Mouse (Mus musculus) C2C12 (cell line): Measurements from ENCODE around the gene Gpr146. TPM values are rescaled to one million over a fixed set of nuclear protein-coding genes. Genes with fewer than 3 reads are reported as not detected.

Source experiments
- H3K27me3 ChIP-seq: one replicate; pipeline ENCODE4 v1.6.1; 2011; ENCODE audit not compliant: control insufficient read depth, insufficient read depth, insufficient read length
- H3K36me3 ChIP-seq: one replicate; pipeline ENCODE4 v1.6.1; 2011; ENCODE audit not compliant: control insufficient read depth, insufficient read depth
- H3K4me3 ChIP-seq: one replicate; pipeline ENCODE4 v1.5.1; 2011; ENCODE audit warnings: mild to moderate bottlenecking, control low read depth; ENCODE audit not compliant: poor library complexity, insufficient read depth, severe bottlenecking
- H3K79me2 ChIP-seq: one replicate; pipeline ENCODE4 v1.6.1; 2011; ENCODE audit not compliant: control insufficient read depth, insufficient read depth
- H3K79me3 ChIP-seq: one replicate; pipeline ENCODE4 v1.6.1; 2011; ENCODE audit warnings: low read depth, control low read depth
- H3ac ChIP-seq: one replicate; pipeline ENCODE3; 2011; ENCODE audit warnings: low read depth; ENCODE audit not compliant: control insufficient read depth, insufficient read length
- CEBPB ChIP-seq: IDR thresholded peaks from one replicate; pipeline ENCODE4 v1.6.1; 2011; ENCODE audit warnings: low read depth, mild to moderate bottlenecking, control low read depth, moderate library complexity
- CTCF ChIP-seq: IDR thresholded peaks from one replicate; pipeline ENCODE4 v1.5.1; 2011; ENCODE audit not compliant: control insufficient read depth, insufficient read depth, insufficient read length
- FOSL1 ChIP-seq: IDR thresholded peaks from one replicate; pipeline ENCODE4 v1.8.0; 2011; ENCODE audit warnings: mild to moderate bottlenecking, low read length; ENCODE audit not compliant: poor library complexity, insufficient read depth, severe bottlenecking
- MAX ChIP-seq: IDR thresholded peaks from one replicate; pipeline ENCODE4 v1.6.1; 2011; ENCODE audit warnings: mild to moderate bottlenecking, control low read depth
- MYOD1 ChIP-seq: IDR thresholded peaks from one replicate; pipeline ENCODE4 v1.6.1; 2011; ENCODE audit warnings: low read depth; ENCODE audit not compliant: control insufficient read depth, insufficient read length
- MYOG ChIP-seq: IDR thresholded peaks from one replicate; pipeline ENCODE4 v1.6.1; 2011; ENCODE audit not compliant: control insufficient read depth, insufficient read length; ENCODE audit errors: extremely low read depth
- USF1 ChIP-seq: IDR thresholded peaks from one replicate; pipeline ENCODE4 v1.6.1; 2011; ENCODE audit warnings: low read depth, mild to moderate bottlenecking, control low read depth, moderate library complexity
- polyA plus RNA-seq: library from polyadenylated mRNA; unstranded; fragments of >200 nt; fragmentation: generic; extraction: Trizol; gene quantifications from one replicate; pipeline ENCODE4 v1.2.1, GENCODE M21; 2012; ENCODE audit warnings: missing spikeins

Gpr146 gene
- polyA plus RNA-seq, 1 experiment: 1.7 TPM

DNA sequence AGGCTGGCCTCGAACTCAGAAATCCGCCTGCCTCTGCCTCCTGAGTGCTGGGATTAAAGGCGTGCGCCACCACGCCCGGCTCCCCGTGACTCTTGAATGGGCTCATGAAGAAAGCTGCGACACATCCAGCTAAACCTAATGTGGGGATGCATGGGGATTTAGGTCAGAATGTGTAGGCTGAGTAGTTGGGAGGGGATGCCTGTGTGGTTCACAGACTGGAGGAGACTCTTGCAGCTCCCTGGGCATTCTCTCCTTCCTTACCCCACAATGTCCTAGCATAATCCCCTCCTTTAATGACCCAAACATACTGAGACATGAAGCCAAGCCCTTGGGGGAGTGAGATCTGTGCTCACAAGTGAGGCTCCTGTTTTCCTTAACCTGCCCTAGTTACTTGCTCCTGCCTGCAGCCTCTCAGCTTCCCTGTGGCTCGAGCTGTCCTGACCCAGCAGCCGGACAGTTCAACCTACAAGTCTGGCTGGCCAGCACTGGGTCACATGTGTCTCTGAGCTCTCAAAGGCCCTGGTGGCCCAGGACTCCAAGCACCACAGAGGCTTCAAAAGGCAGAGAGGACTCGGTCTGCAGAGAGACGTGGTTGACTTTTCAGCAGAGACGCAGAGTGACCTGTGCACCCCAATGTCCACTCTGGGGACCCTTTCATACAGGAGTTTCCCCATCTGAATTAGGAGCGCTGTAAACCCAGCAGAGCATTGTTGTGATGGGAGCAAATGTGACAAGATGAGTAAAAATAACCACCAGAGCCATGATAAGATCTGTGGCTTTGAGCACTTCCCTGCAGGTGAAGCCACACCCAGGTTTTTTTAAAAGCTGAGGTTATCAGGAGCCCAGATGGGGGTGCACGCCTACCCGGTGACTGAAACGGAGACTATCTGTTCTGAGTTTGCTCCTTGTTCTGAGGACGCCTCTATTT, 4.4 kb downstream of the Gpr146 start:
- Histone ChIP-seq H3K79me2 (no peaks in the 10 kb centered on the region), H3K4me3 (no peak overlapping the region), H3K36me3 (no peaks in the 10 kb centered on the region), H3K79me3 (no peaks in the 10 kb centered on the region), H3K27me3 (no peaks in the 10 kb centered on the region), H3ac (no peak overlapping the region)
- TF ChIP-seq USF1 (no peak), MYOD1 (no peak), FOSL1 (no peak)

DNA sequence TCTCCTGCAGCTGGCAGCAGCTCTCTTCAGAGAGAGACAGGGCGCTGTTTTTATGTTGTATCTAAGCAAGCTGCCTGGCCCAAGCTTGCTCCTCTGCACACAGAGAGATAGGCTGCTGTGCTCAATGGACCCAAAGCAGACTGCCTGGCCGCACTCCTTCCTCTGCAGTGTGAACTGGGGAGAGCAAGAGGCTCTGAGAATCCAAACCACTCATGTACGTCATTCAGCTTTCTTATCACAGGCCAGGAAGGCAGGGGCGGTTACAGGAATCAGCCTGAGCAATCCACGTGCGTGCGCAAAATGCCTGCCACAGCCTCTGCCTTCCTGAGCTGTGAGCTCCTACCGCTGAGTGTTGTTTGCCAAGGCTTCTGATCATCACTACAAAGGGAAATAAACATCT, 5.3 kb downstream of the Gpr146 start:
- no peak for TF ChIP-seq CTCF
- no peak for TF ChIP-seq CEBPB
- no peak for TF ChIP-seq MAX
- no peaks in the 10 kb centered on the region for H3K36me3 ChIP-seq
- no peak overlapping the region for H3ac ChIP-seq
- H3K79me2 ChIP-seq: no peaks in the 10 kb centered on the region
- H3K79me3 ChIP-seq: no peaks in the 10 kb centered on the region
- no peaks in the 10 kb centered on the region for H3K27me3 ChIP-seq
- H3K4me3 ChIP-seq: no peak overlapping the region

GRCm38 (mm10) chr5:139383234-139383633, 5.7 kb downstream of the Gpr146 start:
- H3K27me3 ChIP-seq: no peaks in the 10 kb centered on the region
- H3K4me3 ChIP-seq: no peak overlapping the region
- TF ChIP-seq CEBPB (no peak), MYOD1 (no peak), MYOG (no peak), CTCF (no peak), FOSL1 (no peak), MAX (no peak), USF1 (no peak)
- no peaks in the 10 kb centered on the region for H3K36me3 ChIP-seq
- no peak overlapping the region for H3ac ChIP-seq
- H3K79me2 ChIP-seq: no peaks in the 10 kb centered on the region
- H3K79me3 ChIP-seq: no peaks in the 10 kb centered on the region

DNA sequence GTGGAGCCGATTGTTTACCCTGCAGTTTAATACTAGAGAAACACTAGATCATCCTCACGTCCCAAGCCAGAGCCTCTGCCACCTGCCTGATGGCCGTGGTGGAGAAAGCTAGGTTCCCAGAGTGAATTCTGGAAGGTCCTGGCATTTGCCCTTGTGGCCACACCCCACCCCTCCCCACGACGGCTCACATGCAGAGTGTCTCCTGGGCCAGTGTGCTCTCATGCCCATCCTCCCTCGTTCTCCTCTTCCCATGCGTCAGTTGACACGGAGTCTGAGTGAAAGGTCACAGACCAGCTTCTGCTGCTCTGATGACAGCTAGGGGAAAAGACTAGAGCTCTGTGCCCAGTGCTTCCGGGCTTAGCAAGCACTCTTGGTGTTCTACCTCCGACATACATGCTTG, 7.0 kb downstream of the Gpr146 start:
- H3K79me2 ChIP-seq: no peaks in the 10 kb centered on the region
- no peak for TF ChIP-seq CTCF
- TF ChIP-seq CEBPB: no peak
- TF ChIP-seq FOSL1: no peak
- no peak for TF ChIP-seq MAX
- no peak for TF ChIP-seq USF1
- no peak for TF ChIP-seq MYOG
- no peak for TF ChIP-seq MYOD1
- no peak overlapping the region for H3ac ChIP-seq
- H3K27me3 ChIP-seq: no peaks in the 10 kb centered on the region
- no peak overlapping the region for H3K4me3 ChIP-seq
- no peaks in the 10 kb centered on the region for H3K36me3 ChIP-seq
- H3K79me3 ChIP-seq: no peaks in the 10 kb centered on the region

DNA sequence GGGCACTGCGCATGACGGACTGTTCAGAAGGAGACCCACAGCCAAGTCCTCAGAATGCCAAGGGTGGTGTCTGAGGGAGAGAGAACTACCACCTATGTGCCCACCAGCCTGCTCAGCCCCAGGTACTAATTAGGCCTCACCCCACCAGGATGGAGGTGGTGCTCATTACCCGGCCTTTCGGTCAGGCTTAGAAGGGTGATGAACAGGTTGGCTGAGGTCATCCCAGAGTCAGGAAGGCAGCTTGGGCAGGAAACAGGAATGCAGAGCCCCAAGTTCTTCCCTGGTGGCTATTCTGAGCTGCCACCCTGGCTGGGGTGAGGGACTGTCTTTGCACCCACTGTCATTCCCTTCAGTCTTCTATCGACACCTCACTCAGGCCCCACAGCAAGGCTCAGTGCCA, 8.6 kb downstream of the Gpr146 start:
- Histone ChIP-seq H3K36me3 (no peaks in the 10 kb centered on the region), H3K79me2 (no peaks in the 10 kb centered on the region), H3ac (no peak overlapping the region), H3K27me3 (no peaks in the 10 kb centered on the region), H3K79me3 (no peaks in the 10 kb centered on the region), H3K4me3 (no peak overlapping the region)
- TF ChIP-seq MYOD1 (no peak), MYOG (no peak), CEBPB (no peak), FOSL1 (no peak)

DNA sequence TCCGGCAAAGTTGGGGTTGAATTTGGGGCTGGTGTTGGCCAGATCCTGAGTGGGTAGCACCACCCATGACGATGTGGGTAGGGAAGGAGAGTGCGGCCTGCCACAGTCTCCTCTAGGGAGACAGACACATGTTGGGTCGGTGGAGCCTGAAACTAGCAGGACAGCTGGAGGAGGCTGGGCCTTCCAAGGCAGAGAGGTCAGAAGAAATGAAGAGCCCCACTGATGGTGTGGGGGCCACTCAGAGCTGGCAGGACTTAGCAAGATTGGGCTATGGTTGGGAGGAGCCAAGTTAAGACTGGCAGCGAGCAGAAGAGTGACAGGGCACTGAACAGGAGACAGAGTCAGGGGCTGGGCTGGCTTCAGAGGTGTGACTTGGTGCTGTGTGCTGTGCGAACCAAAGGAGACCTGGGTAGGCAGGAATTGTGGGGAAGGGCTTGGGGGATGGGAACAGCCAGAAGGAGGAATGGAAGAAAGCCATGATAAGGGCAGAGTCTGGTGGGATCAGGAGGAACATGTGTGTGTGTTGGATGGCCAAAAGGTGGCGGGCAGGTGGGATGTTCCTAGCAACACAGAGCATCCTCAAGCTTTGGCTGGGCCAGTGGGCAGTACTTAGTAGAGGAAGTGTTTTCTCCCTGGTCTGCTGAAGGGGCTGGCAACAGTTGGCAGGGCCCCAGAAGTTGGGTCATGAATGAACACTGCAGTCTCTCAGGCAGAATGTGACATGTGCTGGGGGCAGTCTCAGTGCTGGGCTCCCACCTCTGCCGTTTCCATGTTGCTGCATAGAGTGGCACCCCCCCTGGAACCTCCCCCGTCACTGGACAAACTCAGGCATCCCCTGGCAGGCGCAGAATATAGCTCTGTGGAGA, 10.1 kb downstream of the Gpr146 start:
- H3K27me3 ChIP-seq: no peaks in the 10 kb centered on the region
- TF ChIP-seq MYOD1 (no peak), CEBPB (no peak), MAX (no peak), USF1 (no peak), MYOG (no peak), FOSL1 (no peak), CTCF (no peak)
- no peak overlapping the region for H3K4me3 ChIP-seq
- H3K79me3 ChIP-seq: no peaks in the 10 kb centered on the region
- no peak overlapping the region for H3ac ChIP-seq
- H3K36me3 ChIP-seq: no peaks in the 10 kb centered on the region
- no peaks in the 10 kb centered on the region for H3K79me2 ChIP-seq
